Mouse (Mus musculus): Measurements from ENCODE around the gene Polr3gl. TPM values are rescaled to one million over a fixed set of nuclear protein-coding genes. Genes with fewer than 3 reads are reported as not detected.

Polr3gl gene
- 16.7 and 19.8 TPM in 2 replicates for polyA plus RNA-seq (2016; fragmentation: Nextera tagmentation; extraction: Ambion mirVana)

- peak within 1 kb of the TSS; percentile 82 for H3K27ac ChIP-seq
- peak; percentile 94 for ATAC-seq
- peaks cover 42% of the 10 kb centered on the region for H3K4me1 ChIP-seq
- H3K27me3 ChIP-seq (replicated peaks): peaks cover 45% of the 10 kb centered on the region
- H3K4me2 ChIP-seq: peak within 1 kb of the TSS; percentile 89
- peak within 1 kb of the TSS; percentile 81 for H3K9ac ChIP-seq
- no peaks in the 10 kb centered on the region for H3K9me3 ChIP-seq (replicated peaks)
- H3K4me3 ChIP-seq: peak within 1 kb of the TSS; percentile 73
- 0 out of 2 replicates have a peak, but pooled peaks cover 3% of the 10 kb centered on the region for H3K36me3 ChIP-seq
- under 1% methylated on average over 37 of the region's 38 CpGs for WGBS (ENCODE audit: insufficient replicate concordance)
Measured at GRCm38 (mm10) chr3:96593790-96594560, at the start of gene Polr3gl. Gene Polr3gl, minus strand, starts transcription at chr3:96594181.

DNA sequence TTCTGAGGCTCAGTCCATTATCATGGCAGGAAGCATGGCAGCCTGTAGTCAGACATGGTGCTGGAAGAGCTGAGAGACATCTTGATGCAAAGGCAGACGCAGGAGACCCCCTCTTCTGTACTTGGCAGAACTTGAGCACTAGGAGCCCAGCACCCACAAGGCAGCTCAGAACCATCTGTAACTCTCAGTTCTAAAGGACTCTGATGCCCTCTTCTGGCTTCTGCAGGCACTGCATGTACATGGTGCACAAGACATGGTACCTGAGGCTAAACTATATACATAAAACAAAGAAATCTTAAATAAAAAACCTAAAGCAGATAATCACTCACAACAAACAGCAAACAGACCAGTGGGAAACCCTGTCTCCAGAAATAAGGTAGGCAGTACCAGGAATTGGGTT is 45.2 kb upstream of the Polr3gl start:
- peaks cover 56% of the 10 kb centered on the region for H3K36me3 ChIP-seq
- 52% methylated on average over 1 of the region's 1 CpGs for WGBS (ENCODE audit: insufficient replicate concordance)
- no peaks in the 10 kb centered on the region for H3K27me3 ChIP-seq (replicated peaks)
- H3K27ac ChIP-seq: no peak overlapping the region
- no peak overlapping the region for H3K9ac ChIP-seq
- ATAC-seq: no peak
- no peaks in the 10 kb centered on the region for H3K9me3 ChIP-seq (replicated peaks)
- peaks cover 27% of the 10 kb centered on the region for H3K4me1 ChIP-seq
- no peak overlapping the region for H3K4me3 ChIP-seq
- no peak overlapping the region for H3K4me2 ChIP-seq

DNA sequence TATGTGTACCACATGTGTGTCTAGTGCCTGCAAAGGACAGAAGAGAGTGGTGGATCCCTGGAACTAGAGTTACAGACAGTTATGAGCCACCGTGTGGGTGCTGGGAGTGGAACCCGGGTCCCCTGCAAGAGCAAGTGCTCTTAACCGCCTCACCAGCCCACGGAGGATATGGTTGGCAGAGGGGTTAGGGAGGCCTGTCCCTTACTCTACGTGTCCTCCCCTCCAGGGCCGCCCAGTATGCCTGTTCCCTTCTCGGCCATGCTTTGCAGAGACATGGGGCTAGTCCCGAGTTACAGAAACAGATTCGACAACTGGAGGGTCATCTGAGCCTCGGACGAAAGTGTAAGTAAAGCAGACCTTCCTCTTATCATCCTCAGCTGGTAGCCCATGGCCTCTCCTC is 42.5 kb upstream of the Polr3gl start:
- H3K4me1 ChIP-seq: peaks cover 37% of the 10 kb centered on the region
- no peaks in the 10 kb centered on the region for H3K27me3 ChIP-seq (replicated peaks)
- no peaks in the 10 kb centered on the region for H3K9me3 ChIP-seq (replicated peaks)
- WGBS (ENCODE audit: insufficient replicate concordance): 49% methylated on average over 11 of the region's 11 CpGs
- peaks cover 63% of the 10 kb centered on the region for H3K36me3 ChIP-seq
- H3K27ac ChIP-seq: peak overlapping the region; percentile 85; the same call in 1 of the 2 replicates
- H3K9ac ChIP-seq: peak overlapping the region; percentile 97
- peak overlapping the region; percentile 91 for H3K4me2 ChIP-seq
- no peak for ATAC-seq
- peak overlapping the region; percentile 90 for H3K4me3 ChIP-seq

GRCm38 (mm10) chr3:96635906-96636305 is 41.9 kb upstream of the Polr3gl start:
- ATAC-seq: peak; percentile 23; the same call in 1 of the 2 replicates

DNA sequence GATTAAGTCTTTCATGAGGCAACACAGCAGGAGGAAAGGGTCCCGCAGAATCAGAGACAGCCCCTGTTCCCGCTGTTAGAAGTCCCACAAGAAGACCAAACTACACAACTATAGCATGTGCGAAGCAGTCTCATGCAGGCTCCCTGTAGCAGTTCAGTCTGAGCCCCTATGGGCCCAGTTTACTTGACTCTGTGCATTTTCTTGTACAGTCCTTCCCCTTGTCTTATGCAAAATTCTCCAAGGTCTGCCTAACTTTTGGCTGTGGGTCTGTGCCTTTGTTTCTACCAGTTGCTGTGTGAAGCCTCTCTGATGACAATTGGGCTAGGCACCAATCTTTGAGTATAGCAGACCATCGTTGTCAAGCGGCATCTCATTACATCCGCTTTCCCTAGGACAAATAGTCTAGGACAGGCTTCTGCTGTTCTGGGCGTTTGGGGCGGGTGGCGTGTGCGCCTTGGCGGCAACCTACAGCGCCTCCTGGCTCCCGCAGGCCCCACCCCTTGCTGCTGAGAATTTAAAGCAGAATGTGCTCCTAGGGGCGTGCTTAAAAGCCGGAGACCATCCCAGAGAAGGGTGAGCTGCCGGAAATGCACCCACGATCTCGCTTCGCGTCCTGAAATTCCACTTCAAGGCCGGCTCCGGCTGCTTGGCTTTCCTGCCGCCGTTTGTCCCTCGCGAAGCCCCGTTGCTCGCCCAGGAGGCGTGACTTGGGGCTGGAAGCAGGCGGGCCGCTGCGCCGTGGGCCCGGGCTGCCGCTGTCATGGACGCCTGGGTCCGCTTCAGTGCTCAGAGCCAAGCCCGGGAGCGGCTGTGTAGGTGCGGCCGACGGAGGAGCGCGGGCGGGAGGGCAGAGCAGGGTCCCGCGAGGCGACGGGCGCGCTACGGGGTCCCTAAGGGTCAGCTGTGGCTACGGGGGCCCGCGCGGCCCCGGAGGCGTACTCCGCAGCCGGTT is 41.2 kb upstream of the Polr3gl start, which contains the start of the genes Pex11b and Gm42957:
Gene Pex11b (plus strand): TSS at position 449 of the 952 bp plus-strand sequence.
Gene Gm42957 (plus strand): TSS at position 547 of the 952 bp plus-strand sequence.
- Histone ChIP-seq H3K9ac (peak within 1 kb of the TSS; percentile 97), H3K4me2 (peak within 1 kb of the TSS; percentile 91), H3K4me1 (peaks cover 48% of the 10 kb centered on the region), H3K4me3 (peak within 1 kb of the TSS; percentile 90), H3K36me3 (peaks cover 61% of the 10 kb centered on the region), H3K27ac (peak within 1 kb of the TSS; percentile 85), H3K9me3 (replicated peaks) (no peaks in the 10 kb centered on the region), H3K27me3 (replicated peaks) (no peaks in the 10 kb centered on the region)
- WGBS (ENCODE audit: insufficient replicate concordance): 2% methylated on average over 60 of the region's 60 CpGs
- peak; percentile 89 for ATAC-seq

More at GRCm38 (mm10) chr3:96635906-96636305, 41.9 kb upstream of the Polr3gl start:
- Histone ChIP-seq H3K27ac (peak overlapping the region; percentile 85), H3K4me1 (peaks cover 43% of the 10 kb centered on the region), H3K27me3 (replicated peaks) (no peaks in the 10 kb centered on the region), H3K4me3 (peak overlapping the region; percentile 90), H3K4me2 (peak overlapping the region; percentile 91), H3K9me3 (replicated peaks) (no peaks in the 10 kb centered on the region), H3K9ac (peak overlapping the region; percentile 97), H3K36me3 (peaks cover 63% of the 10 kb centered on the region)
- WGBS (ENCODE audit: insufficient replicate concordance): 8% methylated on average over 15 of the region's 15 CpGs

DNA sequence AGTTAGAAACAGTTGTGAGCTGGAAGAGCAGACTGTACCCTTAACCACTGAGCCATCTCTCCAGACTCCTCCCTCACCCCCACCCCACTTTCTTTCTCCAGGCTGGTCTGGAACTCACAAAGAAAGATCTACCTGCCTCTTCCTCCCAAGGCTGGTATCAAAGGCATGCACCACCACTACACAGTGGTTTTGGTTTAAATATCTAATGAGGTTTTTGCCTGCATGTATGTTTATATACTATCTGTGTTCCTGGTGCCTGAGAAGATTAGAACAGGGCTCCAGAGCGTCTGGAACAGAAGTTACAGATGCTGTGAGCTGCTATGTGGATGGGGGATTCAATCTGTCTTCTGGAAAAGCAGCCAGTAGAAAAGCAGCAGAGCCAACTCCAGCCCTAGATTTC is 40.0 kb upstream of the Polr3gl start:
- ATAC-seq: no peak
- H3K4me2 ChIP-seq: no peak overlapping the region
- H3K4me1 ChIP-seq: peaks cover 51% of the 10 kb centered on the region
- H3K9ac ChIP-seq: no peak overlapping the region
- H3K36me3 ChIP-seq: peaks cover 50% of the 10 kb centered on the region
- H3K27me3 ChIP-seq (replicated peaks): no peaks in the 10 kb centered on the region
- no peak overlapping the region for H3K4me3 ChIP-seq
- 34% methylated on average over 1 of the region's 1 CpGs for WGBS (ENCODE audit: insufficient replicate concordance)
- H3K27ac ChIP-seq: no peak overlapping the region; the same call in 1 of the 2 replicates
- no peaks in the 10 kb centered on the region for H3K9me3 ChIP-seq (replicated peaks)

- peaks cover 54% of the 10 kb centered on the region for H3K4me1 ChIP-seq
- no peaks in the 10 kb centered on the region for H3K9me3 ChIP-seq (replicated peaks)
- H3K4me2 ChIP-seq: no peak overlapping the region
- ATAC-seq: no peak
- no peak overlapping the region for H3K4me3 ChIP-seq
- peaks cover 31% of the 10 kb centered on the region for H3K36me3 ChIP-seq
- no peaks in the 10 kb centered on the region for H3K27me3 ChIP-seq (replicated peaks)
- H3K27ac ChIP-seq: no peak overlapping the region
- no peak overlapping the region for H3K9ac ChIP-seq
Measured at GRCm38 (mm10) chr3:96632058-96632457, 38.1 kb upstream of the Polr3gl start.

DNA sequence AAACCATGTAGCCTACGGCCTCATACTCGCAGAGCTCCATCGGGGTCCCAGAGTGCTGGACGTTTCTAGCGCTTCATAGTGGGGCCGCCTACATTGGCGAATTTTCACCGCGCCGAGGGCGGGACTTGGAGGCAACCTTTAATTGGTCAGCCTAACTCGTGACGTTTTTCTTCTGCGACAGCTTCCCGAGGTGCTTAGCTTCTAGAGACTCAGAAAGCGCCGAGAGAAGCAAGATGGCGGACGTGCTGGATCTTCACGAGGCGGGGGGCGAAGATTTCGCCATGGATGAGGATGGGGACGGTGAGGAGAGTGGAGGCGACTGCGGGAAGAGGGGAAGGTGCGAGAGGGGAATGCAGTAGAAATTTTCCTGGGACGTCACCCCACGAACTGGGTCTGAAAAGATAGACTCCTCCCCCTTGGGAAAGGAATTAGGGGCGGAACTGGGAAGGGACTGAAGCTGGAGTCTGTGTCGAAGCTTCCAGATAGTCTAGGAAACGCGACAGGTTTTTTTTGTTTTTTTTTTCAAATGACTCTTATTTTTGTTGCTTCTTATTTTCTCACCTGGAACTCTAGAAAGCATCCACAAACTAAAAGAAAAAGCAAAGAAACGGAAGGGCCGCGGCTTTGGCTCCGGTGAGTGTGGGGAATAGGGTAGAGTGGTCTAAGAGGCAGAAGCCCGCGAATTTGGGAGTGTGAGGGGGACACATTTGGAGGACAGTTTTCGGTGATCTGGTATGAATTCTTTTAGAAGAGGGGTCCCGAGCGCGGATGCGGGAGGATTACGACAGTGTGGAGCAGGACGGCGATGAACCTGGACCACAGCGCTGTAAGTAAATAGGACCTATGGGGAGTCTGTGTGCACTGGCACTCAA is 36.0 kb upstream of the Polr3gl start, which contains the start of gene Rbm8a:
Gene Rbm8a (plus strand): TSS at position 205 of the 872 bp plus-strand sequence.
- H3K4me3 ChIP-seq: peak within 1 kb of the TSS; percentile 84
- peaks cover 33% of the 10 kb centered on the region for H3K36me3 ChIP-seq
- peak within 1 kb of the TSS; percentile 71 for H3K27ac ChIP-seq
- under 1% methylated on average over 48 of the region's 48 CpGs for WGBS (ENCODE audit: insufficient replicate concordance)
- no peaks in the 10 kb centered on the region for H3K27me3 ChIP-seq (replicated peaks)
- ATAC-seq: peak; percentile 94
- peak within 1 kb of the TSS; percentile 86 for H3K9ac ChIP-seq
- H3K9me3 ChIP-seq (replicated peaks): no peaks in the 10 kb centered on the region
- H3K4me2 ChIP-seq: peak within 1 kb of the TSS; percentile 71
- H3K4me1 ChIP-seq: peaks cover 38% of the 10 kb centered on the region

GRCm38 (mm10) chr3:96623201-96623600 is 29.2 kb upstream of the Polr3gl start:
- no peak overlapping the region for H3K27ac ChIP-seq
- 74% methylated on average over 4 of the region's 4 CpGs for WGBS (ENCODE audit: insufficient replicate concordance)
- no peak for ATAC-seq
- no peak overlapping the region for H3K4me2 ChIP-seq
- no peak overlapping the region for H3K9ac ChIP-seq
- no peaks in the 10 kb centered on the region for H3K27me3 ChIP-seq (replicated peaks)
- H3K4me3 ChIP-seq: no peak overlapping the region
- peaks cover 50% of the 10 kb centered on the region for H3K36me3 ChIP-seq
- no peaks in the 10 kb centered on the region for H3K9me3 ChIP-seq (replicated peaks)
- H3K4me1 ChIP-seq: no peaks in the 10 kb centered on the region

DNA sequence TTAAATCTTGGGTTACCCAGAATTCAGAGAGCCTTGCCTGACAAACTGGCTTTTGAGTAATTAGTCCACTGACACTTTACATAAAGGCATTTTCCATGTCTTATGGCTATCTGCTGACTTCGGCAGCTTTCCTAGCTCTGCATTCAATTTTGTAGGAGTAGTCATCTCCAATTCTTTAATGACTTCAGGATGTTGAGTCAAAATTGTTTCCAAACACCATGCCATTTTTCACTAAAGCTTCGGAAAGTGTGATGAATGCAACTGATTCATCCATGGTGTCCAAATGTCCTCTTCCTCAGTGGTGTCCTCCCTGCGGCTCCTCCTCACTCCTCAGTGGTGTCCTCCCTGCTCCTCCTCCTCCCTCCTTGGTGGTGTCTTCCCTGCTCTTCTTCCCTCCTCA is 24.0 kb upstream of the Polr3gl start:
- no peak overlapping the region for H3K4me2 ChIP-seq
- peaks cover 43% of the 10 kb centered on the region for H3K36me3 ChIP-seq
- no peak overlapping the region for H3K9ac ChIP-seq
- H3K27me3 ChIP-seq (replicated peaks): no peaks in the 10 kb centered on the region
- ATAC-seq: no peak
- 80% methylated on average over 3 of the region's 3 CpGs for WGBS (ENCODE audit: insufficient replicate concordance)
- no peaks in the 10 kb centered on the region for H3K4me1 ChIP-seq
- H3K9me3 ChIP-seq (replicated peaks): no peaks in the 10 kb centered on the region
- H3K27ac ChIP-seq: no peak overlapping the region
- H3K4me3 ChIP-seq: no peak overlapping the region

DNA sequence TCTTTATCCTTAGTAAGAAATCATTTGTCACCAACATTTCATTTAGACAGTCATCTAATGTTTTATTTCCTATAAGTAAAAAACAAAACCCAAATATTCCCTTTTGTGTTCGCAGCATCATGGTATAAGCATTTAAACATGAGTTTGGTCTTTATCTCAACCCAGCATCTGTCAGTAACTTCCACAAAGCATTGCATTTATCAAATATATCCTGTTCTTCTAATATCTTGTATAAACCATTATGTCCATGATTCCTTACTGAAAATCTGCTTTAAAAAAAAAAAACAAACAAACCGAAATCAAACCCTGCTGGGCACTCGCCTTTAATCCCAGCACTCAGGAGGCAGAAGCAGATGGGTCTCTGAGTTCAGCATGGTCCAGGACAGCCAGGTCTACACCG is 12.6 kb upstream of the Polr3gl start:
- peaks cover 18% of the 10 kb centered on the region for H3K27me3 ChIP-seq (replicated peaks)
- H3K9me3 ChIP-seq (replicated peaks): no peaks in the 10 kb centered on the region
- no peaks in the 10 kb centered on the region for H3K36me3 ChIP-seq
- no peak overlapping the region for H3K4me3 ChIP-seq
- H3K27ac ChIP-seq: no peak overlapping the region
- no peak overlapping the region for H3K4me2 ChIP-seq
- no peak overlapping the region for H3K9ac ChIP-seq
- H3K4me1 ChIP-seq: peaks cover 1% of the 10 kb centered on the region; the same call in 1 of the 2 replicates
- 71% methylated on average over 4 of the region's 4 CpGs for WGBS (ENCODE audit: insufficient replicate concordance)
- ATAC-seq: no peak
